Mouse (Mus musculus) liver, embryonic 14.5 days (tissue): ENCODE data around the gene Rabgap1l.

Source experiments
- CTCF ChIP-seq: IDR thresholded peaks from 2 replicates; pipeline ENCODE4 v1.5.1; 2016; ENCODE audit warnings: antibody characterized with exemption, low read depth, control low read depth
- EP300 ChIP-seq: IDR thresholded peaks from 2 replicates; pipeline ENCODE4 v1.6.1; 2016; ENCODE audit warnings: antibody characterized with exemption, low read depth

- TF ChIP-seq CTCF (no peak), EP300 (no peak)
These were observed 481.1 kb downstream of the Rabgap1l start for GRCm38 (mm10) chr1:160311861-160312260.
